In the genomic region with DNA sequence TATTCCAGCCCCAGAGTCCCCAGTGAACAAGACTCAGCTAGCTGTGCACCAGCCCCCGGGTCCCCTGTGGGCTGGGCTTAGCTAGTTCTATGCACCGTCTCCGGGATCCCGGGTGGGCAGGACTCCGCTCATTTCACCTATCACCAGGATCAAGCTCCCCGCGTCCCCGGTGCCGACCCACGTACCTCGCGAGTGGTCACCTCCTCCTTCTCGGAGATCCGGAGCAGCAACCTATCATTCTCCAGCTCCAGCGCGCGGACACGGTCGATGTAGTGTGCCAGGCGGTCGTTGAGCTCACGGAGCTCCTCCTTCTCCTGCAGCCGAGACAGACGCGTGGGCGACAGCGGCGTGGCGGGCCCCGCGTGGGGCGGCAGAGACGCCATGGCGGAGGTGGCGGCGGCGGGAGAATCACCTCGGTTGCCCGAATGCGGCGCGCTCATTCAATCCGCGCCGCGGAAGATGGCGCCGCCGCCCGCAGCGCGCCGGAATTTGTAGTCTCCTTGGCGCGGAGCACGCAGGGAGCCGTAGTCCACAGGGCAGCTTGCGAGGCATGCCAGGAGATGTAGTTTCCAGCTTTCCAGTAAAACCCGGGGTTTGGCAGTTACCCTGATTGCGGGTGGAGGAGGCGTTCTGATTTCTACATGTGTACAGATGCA, we compare ENCODE assay signal across 8 mouse cellular contexts. TPM values are rescaled to one million over a fixed set of nuclear protein-coding genes. Genes with fewer than 3 reads are reported as not detected.
DNase-seq lines count a peak whose midpoint lies in the region; ATAC-seq and TF ChIP-seq lines count a peak whose summit lies in the region.

Lmnb2 (minus strand) TSS at position 467 of the 656 bp plus-strand sequence.

- intact Hi-C loops in heart, postnatal 10 days (cut with DNase I), result no loop called here

- DNase-seq in brain, embryonic 14.5 days (ENCODE audit: low read depth), result peak; percentile 93
- peak; percentile 70 for DNase-seq in forebrain, embryonic 10.5 days (ENCODE audit: extremely low spot score, low spot score)
- DNase-seq in heart, postnatal 10 days, result peak; percentile 74 to 83
- no peak for DNase-seq in large intestine, adult 2 months (ENCODE audit: low read depth, low spot score)
- peak; percentile 77 for DNase-seq in liver, postnatal 0 days
- DNase-seq in testis, postnatal 14 days (ENCODE audit: low spot score), result peak; percentile 73

- H3K9me3 ChIP-seq in E14TG2a.4 (ENCODE audit: low read length), result no peaks in the 10 kb centered on the region
- H3K9me3 ChIP-seq in forebrain, embryonic 10.5 days, result no peaks in the 10 kb centered on the region
- no peaks in the 10 kb centered on the region for H3K9me3 ChIP-seq in liver, postnatal 0 days (ENCODE audit: low read length)
- H3K9me3 ChIP-seq in neural tube, embryonic 14.5 days (ENCODE audit: control insufficient read depth, low read length), result no peaks in the 10 kb centered on the region

- no peak for TF ChIP-seq CTCF in E14TG2a.4 (conservative IDR thresholded peaks at IDR 0.05; ENCODE audit: low read length)
- TF ChIP-seq CTCF in brain, embryonic 14.5 days (IDR thresholded peaks at IDR 0.05; ENCODE audit: borderline replicate concordance, extremely low read depth, insufficient read depth, insufficient read length), result no peak
- TF ChIP-seq CTCF in liver, postnatal 0 days (IDR thresholded peaks at IDR 0.05; ENCODE audit: low read depth), result no peak

- H3K27ac ChIP-seq in forebrain, embryonic 10.5 days, result peak within 1 kb of the TSS; percentile 92
- peak within 1 kb of the TSS; percentile 70 for H3K27ac ChIP-seq in liver, postnatal 0 days (ENCODE audit: low read depth)
- H3K27ac ChIP-seq in neural tube, embryonic 14.5 days (ENCODE audit: low read depth, low read length), result peak within 1 kb of the TSS; percentile 67

- no peaks in the 10 kb centered on the region for H3K27me3 ChIP-seq in E14TG2a.4 (ENCODE audit: insufficient read depth, low read length)
- H3K27me3 ChIP-seq in forebrain, embryonic 10.5 days (ENCODE audit: poor library complexity, severe bottlenecking), result peaks cover 15% of the 10 kb centered on the region
- no peaks in the 10 kb centered on the region for H3K27me3 ChIP-seq in liver, postnatal 0 days (ENCODE audit: insufficient read depth, low read length)
- H3K27me3 ChIP-seq in neural tube, embryonic 14.5 days (ENCODE audit: control insufficient read depth, insufficient read depth, low read length), result no peaks in the 10 kb centered on the region

- H3K36me3 ChIP-seq in E14TG2a.4 (ENCODE audit: insufficient read depth, low read length), result peaks cover 38% of the 10 kb centered on the region
- H3K36me3 ChIP-seq in forebrain, embryonic 10.5 days (replicated peaks), result peaks cover 37% of the 10 kb centered on the region
- no peaks in the 10 kb centered on the region for H3K36me3 ChIP-seq in liver, postnatal 0 days (replicated peaks; ENCODE audit: insufficient read depth, low read length)
- H3K36me3 ChIP-seq in neural tube, embryonic 14.5 days (ENCODE audit: control insufficient read depth, insufficient read depth, low read length), result no peaks in the 10 kb centered on the region; the same call in 1 of the 2 replicates

- TF ChIP-seq POLR2A in brain, embryonic 14.5 days (IDR thresholded peaks at IDR 0.05; ENCODE audit: borderline replicate concordance, extremely low read depth, insufficient read depth, insufficient read length, poor library complexity, severe bottlenecking), result peak; percentile 73

- peak; percentile 49 for ATAC-seq in liver, postnatal 0 days
- ATAC-seq in neural tube, embryonic 14.5 days (ENCODE audit: low read depth), result peak; percentile 85

- under 1% methylated on average over 54 of the region's 61 CpGs for WGBS in forebrain, embryonic 10.5 days
- WGBS in large intestine, adult 2 months, result under 1% methylated on average over 61 of the region's 61 CpGs
- WGBS in liver, postnatal 0 days (ENCODE audit: insufficient replicate concordance), result under 1% methylated on average over 59 of the region's 61 CpGs
- WGBS in neural tube, embryonic 14.5 days, result under 1% methylated on average over 61 of the region's 61 CpGs

- H3K4me2 ChIP-seq in liver, postnatal 0 days (ENCODE audit: low read depth, low read length), result peak within 1 kb of the TSS; percentile 80
- peak within 1 kb of the TSS; percentile 97 for H3K4me2 ChIP-seq in neural tube, embryonic 14.5 days (ENCODE audit: low read depth, low read length)

- peak within 1 kb of the TSS; percentile 76 for H3K9ac ChIP-seq in liver, postnatal 0 days (replicated peaks)
- H3K9ac ChIP-seq in neural tube, embryonic 14.5 days (replicated peaks; ENCODE audit: low read depth, low read length), result peak within 1 kb of the TSS; percentile 84

- TF ChIP-seq EP300 in liver, postnatal 0 days (IDR thresholded peaks at IDR 0.05; ENCODE audit: low read depth), result no peak

- H3K4me3 ChIP-seq in E14TG2a.4 (replicated peaks; ENCODE audit: low read length), result peak within 1 kb of the TSS; percentile 100
- peak within 1 kb of the TSS; percentile 87 for H3K4me3 ChIP-seq in forebrain, embryonic 10.5 days
- H3K4me3 ChIP-seq in liver, postnatal 0 days (ENCODE audit: low read depth, low read length), result peak within 1 kb of the TSS; percentile 85
- peak within 1 kb of the TSS; percentile 95 for H3K4me3 ChIP-seq in neural tube, embryonic 14.5 days (ENCODE audit: low read depth, low read length)

- peaks cover 64% of the 10 kb centered on the region for H3K4me1 ChIP-seq in E14TG2a.4 (replicated peaks; ENCODE audit: low read depth, low read length)
- H3K4me1 ChIP-seq in forebrain, embryonic 10.5 days, result peaks cover 43% of the 10 kb centered on the region
- peaks cover 44% of the 10 kb centered on the region for H3K4me1 ChIP-seq in liver, postnatal 0 days (ENCODE audit: insufficient read depth)
- peaks cover 16% of the 10 kb centered on the region for H3K4me1 ChIP-seq in neural tube, embryonic 14.5 days (ENCODE audit: control insufficient read depth, insufficient read depth, low read length)

RNA-seq across cellular contexts. Expression of gene Lmnb2, which starts in this region (rescaled TPM):
- polyA plus RNA-seq in brain, embryonic 14.5 days (2012; rRNA removed), result 58.8 and 72.3 TPM in 2 replicates
- 85.6 and 89.5 TPM in 2 replicates for polyA plus RNA-seq in forebrain, embryonic 10.5 days (2016; fragmentation: Nextera tagmentation; extraction: Ambion mirVana)
- total RNA-seq in heart, postnatal 10 days (2021), result 10 to 100 TPM; 10.2 to 11.9 TPM
- 26.1 and 34.1 TPM in 2 replicates for polyA plus RNA-seq in large intestine, adult 2 months (2012; rRNA removed)
- 5.4 and 6.5 TPM in 2 replicates for polyA plus RNA-seq in liver, postnatal 0 days (2015; fragmentation: Nextera tagmentation; extraction: Ambion mirVana)
- 10.8 and 16.1 TPM in 2 replicates for polyA plus RNA-seq in neural tube, embryonic 14.5 days (2014; fragmentation: Nextera tagmentation; extraction: Ambion mirVana)
